Mouse (Mus musculus): ENCODE measurements at regions not wholly inside any gene's neighbourhood (a gene's known extent, or its start where the extent isn't known, plus 50 kb on each side); places are given as distances from the start of the nearest gene placed in this dataset.

DNA sequence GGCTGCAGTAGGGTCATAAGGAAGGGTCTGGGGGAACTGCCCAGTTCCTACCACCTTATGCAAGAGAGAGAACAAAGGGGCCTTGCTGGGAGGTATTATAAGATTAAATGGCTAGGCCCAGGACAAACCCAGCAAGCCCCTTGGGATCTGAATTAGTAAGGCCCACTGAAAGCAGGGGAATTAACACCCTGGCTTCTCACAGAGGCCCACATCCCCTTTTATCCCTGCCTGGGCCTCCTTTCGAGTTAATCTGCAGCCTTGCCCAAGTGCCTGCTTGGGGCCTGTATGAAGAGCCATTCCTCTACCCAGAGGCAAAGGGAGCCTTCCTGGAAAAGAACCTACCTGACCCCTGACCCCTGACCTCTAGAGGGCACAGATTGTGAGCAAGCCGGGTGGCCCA is 98.2 kb downstream of the Vegfa start:
- no peak for TF ChIP-seq CTCF (IDR thresholded peaks at IDR 0.05; ENCODE audit: insufficient read depth, low read depth, low read length)
- no peak for TF ChIP-seq POLR2A (IDR thresholded peaks at IDR 0.05; ENCODE audit: insufficient read depth, low read depth, low read length)
